ENCODE assay signal across 13 mouse cellular contexts in genomic region chr9:119320446-119320845, GRCm38 (mm10). TPM values are rescaled to one million over a fixed set of nuclear protein-coding genes. Genes with fewer than 3 reads are reported as not detected.
A peak's percentile ranks its signal among the peaks of the same experiment; 100 is the strongest.
DNase-seq lines count a peak whose midpoint lies in the region; ATAC-seq and TF ChIP-seq lines count a peak whose summit lies in the region.
"Had no signal": no experiment of that assay in that cellular context is flagged by ENCODE, and none has a peak within 500 bp of the region (broad histone marks: within the 10 kb centered on the region; RNA-seq: fewer than 3 reads in every experiment).

No protein-coding gene starts in this region.

- H3K27ac ChIP-seq in heart, embryonic 10.5 days = no peak overlapping the region
- H3K27ac ChIP-seq in ES-Bruce4 (ENCODE audit: insufficient read depth, low read length) = peak overlapping the region; percentile 58
- no peak overlapping the region for H3K27ac ChIP-seq in forebrain, embryonic 16.5 days (ENCODE audit: low read length)
- H3K27ac ChIP-seq in liver, embryonic 14.5 days = no peak overlapping the region

- no peak for TF ChIP-seq EP300 in ES-Bruce4 (IDR thresholded peaks at IDR 0.05; ENCODE audit: insufficient read depth, low read depth, low read length)
- no peak for TF ChIP-seq EP300 in liver, embryonic 14.5 days (IDR thresholded peaks at IDR 0.05; ENCODE audit: low read depth)

- no peaks in the 10 kb centered on the region for H3K27me3 ChIP-seq in heart, embryonic 10.5 days (ENCODE audit: insufficient read depth, poor library complexity, severe bottlenecking)
- no peaks in the 10 kb centered on the region for H3K27me3 ChIP-seq in ES-Bruce4 (ENCODE audit: control insufficient read depth, insufficient read depth, low read length, poor library complexity, severe bottlenecking)
- no peaks in the 10 kb centered on the region for H3K27me3 ChIP-seq in forebrain, embryonic 16.5 days (replicated peaks; ENCODE audit: control insufficient read depth, insufficient read depth, low read length)
- no peaks in the 10 kb centered on the region for H3K27me3 ChIP-seq in liver, embryonic 14.5 days (ENCODE audit: control insufficient read depth, insufficient read depth, low read length)

- H3K9me3 ChIP-seq in heart, embryonic 10.5 days = no peaks in the 10 kb centered on the region
- H3K9me3 ChIP-seq in ES-Bruce4 (replicated peaks; ENCODE audit: control insufficient read depth, insufficient read depth, low read length, poor library complexity, severe bottlenecking) = no peaks in the 10 kb centered on the region
- no peaks in the 10 kb centered on the region for H3K9me3 ChIP-seq in forebrain, embryonic 16.5 days (ENCODE audit: control insufficient read depth, low read length)
- no peaks in the 10 kb centered on the region for H3K9me3 ChIP-seq in liver, embryonic 14.5 days (ENCODE audit: control insufficient read depth, low read length)

- peaks cover 4% of the 10 kb centered on the region; the same call in 1 of the 2 replicates for H3K36me3 ChIP-seq in heart, embryonic 10.5 days
- H3K36me3 ChIP-seq in ES-Bruce4 (ENCODE audit: control insufficient read depth, insufficient read depth, low read length, poor library complexity, severe bottlenecking) = peaks cover 3% of the 10 kb centered on the region; the same call in 1 of the 2 replicates
- no peaks in the 10 kb centered on the region for H3K36me3 ChIP-seq in forebrain, embryonic 16.5 days (ENCODE audit: control insufficient read depth, insufficient read depth)
- no peaks in the 10 kb centered on the region for H3K36me3 ChIP-seq in liver, embryonic 14.5 days (replicated peaks; ENCODE audit: control insufficient read depth, insufficient read depth, low read depth)

- no peak for ATAC-seq in forebrain, embryonic 16.5 days
- ATAC-seq in liver, embryonic 14.5 days (ENCODE audit: insufficient read depth) = no peak
- no peak for ATAC-seq in megakaryocyte progenitor cell, adult 5-6 weeks (replicated peaks; ENCODE audit: poor library complexity)

- no peak for TF ChIP-seq POLR2A in ES-Bruce4 (IDR thresholded peaks at IDR 0.05; ENCODE audit: insufficient read depth, low read length)

- no peak for TF ChIP-seq CTCF in ES-Bruce4 (IDR thresholded peaks at IDR 0.05; ENCODE audit: low read depth, low read length)
- no peak for TF ChIP-seq CTCF in liver, embryonic 14.5 days (IDR thresholded peaks at IDR 0.05; ENCODE audit: low read depth)

- peak overlapping the region; percentile 76 for H3K9ac ChIP-seq in ES-Bruce4 (ENCODE audit: low read depth, poor library complexity, severe bottlenecking)
- no peak overlapping the region for H3K9ac ChIP-seq in forebrain, embryonic 16.5 days (replicated peaks; ENCODE audit: low read depth, low read length)
- H3K9ac ChIP-seq in liver, embryonic 14.5 days (replicated peaks) = no peak overlapping the region

- WGBS in heart, embryonic 10.5 days = 78% methylated on average over 7 of the region's 7 CpGs
- WGBS in forebrain, embryonic 16.5 days = 78% methylated on average over 7 of the region's 7 CpGs
- 74% methylated on average over 7 of the region's 7 CpGs for WGBS in liver, embryonic 14.5 days (ENCODE audit: insufficient replicate concordance)

- peaks cover 8% of the 10 kb centered on the region for H3K4me1 ChIP-seq in heart, embryonic 10.5 days
- no peaks in the 10 kb centered on the region for H3K4me1 ChIP-seq in ES-Bruce4 (ENCODE audit: control insufficient read depth, insufficient read depth, low read length)
- peaks cover 19% of the 10 kb centered on the region for H3K4me1 ChIP-seq in forebrain, embryonic 16.5 days (replicated peaks; ENCODE audit: control insufficient read depth, insufficient read depth, low read length)
- peaks cover 11 to 18% of the 10 kb centered on the region in 2 experiments; a peak in 3 of 4 replicates for H3K4me1 ChIP-seq in liver, embryonic 14.5 days (replicated peaks; ENCODE audit: control insufficient read depth in 2 of 2, insufficient read depth in 2 of 2, low read length in 1 of 2)

- H3K4me3 ChIP-seq in heart, embryonic 10.5 days = 0 out of 2 replicates have a peak overlapping the region, but pooled peaks have one; percentile 96
- H3K4me3 ChIP-seq in ES-Bruce4 (ENCODE audit: low read depth, low read length) = peak overlapping the region; percentile 92; the same call in 1 of the 2 replicates
- H3K4me3 ChIP-seq in forebrain, embryonic 16.5 days (replicated peaks; ENCODE audit: low read length) = no peak overlapping the region
- 0 out of 4 replicates have a peak overlapping the region, but pooled peaks of 1 of the 2 experiments have one; percentile 83 for H3K4me3 ChIP-seq in liver, embryonic 14.5 days (ENCODE audit: insufficient read depth in 1 of 2, low read depth in 2 of 2, low read length in 2 of 2)

- H3K4me2 ChIP-seq in forebrain, embryonic 16.5 days (ENCODE audit: low read length) = peak overlapping the region; percentile 62
- H3K4me2 ChIP-seq in liver, embryonic 14.5 days (ENCODE audit: low read depth) = peak overlapping the region; percentile 99

- no peak for DNase-seq in heart, embryonic 10.5 days (ENCODE audit: low spot score)
- no peak for DNase-seq in heart, adult 9 months (ENCODE audit: low spot score in 2 of 2)
- no peak for DNase-seq in liver, embryonic 14.5 days (ENCODE audit: low read depth in 3 of 3, low spot score in 3 of 3)
- DNase-seq in thymus, postnatal 0 days (ENCODE audit: low spot score) = no peak
- no peak for DNase-seq in urinary bladder, postnatal 25 days (ENCODE audit: low spot score)
- DNase-seq: cerebellum, postnatal 14 days had no signal

RNA-seq across cellular contexts. Expression of gene Oxsr1, which starts 1.8 kb away (rescaled TPM):
- 12.0 and 13.6 TPM in 2 replicates for polyA plus RNA-seq in heart, embryonic 10.5 days (2016; fragmentation: Nextera tagmentation; extraction: Ambion mirVana)
- 85.3 and 86.3 TPM in 2 replicates for polyA plus RNA-seq in ES-Bruce4 (2011; ENCODE audit: insufficient read depth, insufficient read length, low read depth, missing spikeins)
- polyA plus RNA-seq in forebrain, embryonic 16.5 days (2015; fragmentation: Nextera tagmentation; extraction: Ambion mirVana) = 13.4 and 14.6 TPM in 2 replicates
- polyA plus RNA-seq in liver, embryonic 14.5 days (2012; rRNA removed) = 8.3 and 11.8 TPM in 2 replicates
- polyA plus RNA-seq in liver, embryonic 14.5 days (2014; fragmentation: Nextera tagmentation; extraction: Ambion mirVana) = 4.9 and 6.3 TPM in 2 replicates
- 9.3 and 11.7 TPM in 2 replicates for polyA plus RNA-seq in thymus, postnatal 0 days (2015; fragmentation: Nextera tagmentation; extraction: Ambion mirVana)
- 14.5 and 16.9 TPM in 2 replicates for total RNA-seq in megakaryocyte progenitor cell, adult 5-6 weeks (2015)
- 29.1 and 32.2 TPM in 2 replicates for total RNA-seq in megakaryocyte progenitor cell, adult 5-6 weeks (2017)

RNA-seq across cellular contexts. Expression of gene Acaa1a, which starts 19.0 kb away (rescaled TPM):
- 86.5 and 91.8 TPM in 2 replicates for polyA plus RNA-seq in heart, embryonic 10.5 days (2016; fragmentation: Nextera tagmentation; extraction: Ambion mirVana)
- polyA plus RNA-seq in ES-Bruce4 (2011; ENCODE audit: insufficient read depth, insufficient read length, low read depth, missing spikeins) = 20.7 and 23.9 TPM in 2 replicates
- 107 and 119 TPM in 2 replicates for polyA plus RNA-seq in forebrain, embryonic 16.5 days (2015; fragmentation: Nextera tagmentation; extraction: Ambion mirVana)
- polyA plus RNA-seq in liver, embryonic 14.5 days (2012; rRNA removed) = 26.6 and 27.3 TPM in 2 replicates
- 28.4 and 30.6 TPM in 2 replicates for polyA plus RNA-seq in liver, embryonic 14.5 days (2014; fragmentation: Nextera tagmentation; extraction: Ambion mirVana)
- polyA plus RNA-seq in thymus, postnatal 0 days (2015; fragmentation: Nextera tagmentation; extraction: Ambion mirVana) = 79.2 and 83.3 TPM in 2 replicates
- total RNA-seq in megakaryocyte progenitor cell, adult 5-6 weeks (2015) = 19.5 and 20.9 TPM in 2 replicates
- 23.2 and 30.1 TPM in 2 replicates for total RNA-seq in megakaryocyte progenitor cell, adult 5-6 weeks (2017)

RNA-seq across cellular contexts. Expression of gene Myd88, which starts 20.8 kb away (rescaled TPM):
- polyA plus RNA-seq in heart, embryonic 10.5 days (2016; fragmentation: Nextera tagmentation; extraction: Ambion mirVana) = 11.4 and 11.6 TPM in 2 replicates
- polyA plus RNA-seq in ES-Bruce4 (2011; ENCODE audit: insufficient read depth, insufficient read length, low read depth, missing spikeins) = 6.2 and 7.0 TPM in 2 replicates
- 4.4 and 6.2 TPM in 2 replicates for polyA plus RNA-seq in forebrain, embryonic 16.5 days (2015; fragmentation: Nextera tagmentation; extraction: Ambion mirVana)
- polyA plus RNA-seq in liver, embryonic 14.5 days (2012; rRNA removed) = 5.8 and 6.4 TPM in 2 replicates
- polyA plus RNA-seq in liver, embryonic 14.5 days (2014; fragmentation: Nextera tagmentation; extraction: Ambion mirVana) = 15.0 and 15.8 TPM in 2 replicates
- 34.3 and 34.4 TPM in 2 replicates for polyA plus RNA-seq in thymus, postnatal 0 days (2015; fragmentation: Nextera tagmentation; extraction: Ambion mirVana)
- 33.4 and 34.6 TPM in 2 replicates for total RNA-seq in megakaryocyte progenitor cell, adult 5-6 weeks (2015)
- 21.2 and 23.1 TPM in 2 replicates for total RNA-seq in megakaryocyte progenitor cell, adult 5-6 weeks (2017)

RNA-seq across cellular contexts. Expression of gene Xylb, which starts 36.7 kb away (rescaled TPM):
- polyA plus RNA-seq in heart, embryonic 10.5 days (2016; fragmentation: Nextera tagmentation; extraction: Ambion mirVana) = 2.0 and 5.5 TPM in 2 replicates
- polyA plus RNA-seq in ES-Bruce4 (2011; ENCODE audit: insufficient read depth, insufficient read length, low read depth, missing spikeins) = 7.8 and 7.9 TPM in 2 replicates
- polyA plus RNA-seq in forebrain, embryonic 16.5 days (2015; fragmentation: Nextera tagmentation; extraction: Ambion mirVana) = 3.0 and 3.8 TPM in 2 replicates
- polyA plus RNA-seq in liver, embryonic 14.5 days (2012; rRNA removed) = 3.3 and 4.8 TPM in 2 replicates
- 2.4 and 4.2 TPM in 2 replicates for polyA plus RNA-seq in liver, embryonic 14.5 days (2014; fragmentation: Nextera tagmentation; extraction: Ambion mirVana)
- 0.99 and 1.5 TPM in 2 replicates for polyA plus RNA-seq in thymus, postnatal 0 days (2015; fragmentation: Nextera tagmentation; extraction: Ambion mirVana)
- 3.6 and 3.8 TPM in 2 replicates for total RNA-seq in megakaryocyte progenitor cell, adult 5-6 weeks (2015)
- 2.2 and 5.2 TPM in 2 replicates for total RNA-seq in megakaryocyte progenitor cell, adult 5-6 weeks (2017)

RNA-seq across cellular contexts. Expression of gene Slc22a14, which starts 44.9 kb away (rescaled TPM):
- not detected in 2 replicates for polyA plus RNA-seq in heart, embryonic 10.5 days (2016; fragmentation: Nextera tagmentation; extraction: Ambion mirVana)
- not detected in 2 replicates for polyA plus RNA-seq in ES-Bruce4 (2011; ENCODE audit: insufficient read depth, insufficient read length, low read depth, missing spikeins)
- polyA plus RNA-seq in forebrain, embryonic 16.5 days (2015; fragmentation: Nextera tagmentation; extraction: Ambion mirVana) = not detected in 2 replicates
- polyA plus RNA-seq in liver, embryonic 14.5 days (2012; rRNA removed) = not detected in 2 replicates
- polyA plus RNA-seq in liver, embryonic 14.5 days (2014; fragmentation: Nextera tagmentation; extraction: Ambion mirVana) = not detected in 2 replicates
- polyA plus RNA-seq in thymus, postnatal 0 days (2015; fragmentation: Nextera tagmentation; extraction: Ambion mirVana) = 0.09 TPM in 1 of 2 replicates, not detected in the other
- total RNA-seq in megakaryocyte progenitor cell, adult 5-6 weeks (2015) = not detected in 2 replicates
- not detected in 2 replicates for total RNA-seq in megakaryocyte progenitor cell, adult 5-6 weeks (2017)
- total RNA-seq: adrenal gland, adult 18-20 months; granulocyte monocyte progenitor cell, adult 5-6 weeks; liver, adult 2 months had no signal
- polyA plus RNA-seq: C2C12; liver, adult 2 months had no signal
